Mouse (Mus musculus): ENCODE data around the gene Hist2h3c2. TPM values are rescaled to one million over a fixed set of nuclear protein-coding genes. Genes with fewer than 3 reads are reported as not detected.

Gene Hist2h3c2
- total and polyA plus RNA-seq, 3 experiments: 1.3 to 1,173 (median 15.3) TPM

DNA sequence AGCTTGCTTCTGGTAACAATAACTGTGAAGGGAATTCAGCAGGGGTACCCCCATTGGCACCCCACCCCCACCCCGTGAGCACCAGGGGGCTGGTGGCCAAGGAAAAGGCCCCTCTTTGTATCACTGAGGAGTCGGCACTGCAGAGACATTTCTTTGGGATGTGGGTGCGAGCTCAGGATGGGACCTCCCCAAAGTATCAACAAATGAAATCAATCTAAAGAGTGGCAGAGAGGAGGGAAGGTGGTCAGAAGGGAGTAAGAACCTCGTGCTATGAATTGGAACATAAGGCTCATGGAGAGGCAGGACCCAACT, 10.1 kb upstream of the Hist2h3c2 start:
- dilution Hi-C loops (cut with MboI; ENCODE audit: extremely low pct_ligation_motif_present, extremely low pct_unique_long_range_greater_than_20kb, low sequenced_read_pairs): no loop called here

GRCm38 (mm10) chr3:96248141-96249033, 9.5 kb upstream of the Hist2h3c2 start:
- Histone ChIP-seq H3K27me3 (replicated peaks) (no peaks in the 10 kb centered on the region), H3K4me1 (ENCODE audit: control insufficient read depth in 1 of 2, insufficient read depth in 2 of 2) (peaks cover 6 to 28% of the 10 kb centered on the region in 2 experiments; a peak in 3 of 4 replicates), H3K9ac (ENCODE audit: insufficient read depth, low read depth) (peak overlapping the region; percentile 89; the same call in 1 of the 2 replicates), H3K79me2 (replicated peaks; ENCODE audit: control insufficient read depth, extremely low read depth, insufficient read depth, poor library complexity, severe bottlenecking) (no peaks in the 10 kb centered on the region), H3K4me3 (replicated peaks in 1 of 3; ENCODE audit: low read depth in 2 of 3, low read length in 2 of 3, poor library complexity in 1 of 3) (peak overlapping the region; percentile 41 to 63 (median 48)), H3K4me2 (ENCODE audit: insufficient read depth, low read depth, poor library complexity, severe bottlenecking) (peak overlapping the region; percentile 53), H3K27ac (ENCODE audit: insufficient read depth, low read depth) (no peak overlapping the region), H3K36me3 (replicated peaks in 1 of 2; ENCODE audit: control insufficient read depth in 1 of 2, insufficient read depth in 1 of 2, low read length in 1 of 2) (no peaks in the 10 kb centered on the region), H3K9me3 (replicated peaks; ENCODE audit: low read length) (no peaks in the 10 kb centered on the region)
- dilution Hi-C loops (cut with MboI; ENCODE audit: extremely low pct_ligation_motif_present, extremely low pct_unique_long_range_greater_than_20kb, low sequenced_read_pairs) (no loop called here), in situ Hi-C loops (cut with MboI; ENCODE audit: low pct_ligation_motif_present, low pct_unique_long_range_greater_than_20kb, low sequenced_read_pairs) (no loop called here)
- TF ChIP-seq SMC3 (IDR thresholded peaks at IDR 0.05; ENCODE audit: low read depth, low read length) (no peak), RAD21 (IDR thresholded peaks at IDR 0.05; ENCODE audit: low read depth, low read length) (no peak), IRF4 (IDR thresholded peaks at IDR 0.05; ENCODE audit: low read depth, low read length) (no peak), MXI1 (IDR thresholded peaks at IDR 0.05; ENCODE audit: low read depth, low read length) (no peak), TBP (conservative IDR thresholded peaks at IDR 0.05; ENCODE audit: low read depth, low read length) (no peak), MAFK (IDR thresholded peaks at IDR 0.05; ENCODE audit: insufficient replicate concordance, low read length) (no peak), MYC (IDR thresholded peaks at IDR 0.05; ENCODE audit: low read depth, low read length) (no peak; the same call in 1 of the 2 replicates), RCOR1 (conservative IDR thresholded peaks at IDR 0.05; ENCODE audit: low read depth, low read length) (no peak), CHD2 (IDR thresholded peaks at IDR 0.05; ENCODE audit: low read length) (no peak)
- DNase-seq (ENCODE audit: extremely low read depth): no peak

More for the DNA sequence above, 10.1 kb upstream of the Hist2h3c2 start:
- Histone ChIP-seq H3K27ac (ENCODE audit: insufficient read depth, low read depth) (no peak overlapping the region), H3K4me3 (replicated peaks in 1 of 3; ENCODE audit: low read depth in 2 of 3, low read length in 2 of 3, poor library complexity in 1 of 3) (peak overlapping the region in 1 of 3 experiments; percentile 3), H3K4me2 (ENCODE audit: insufficient read depth, low read depth, poor library complexity, severe bottlenecking) (no peak overlapping the region), H3K9me3 (replicated peaks; ENCODE audit: low read length) (no peaks in the 10 kb centered on the region), H3K9ac (ENCODE audit: insufficient read depth, low read depth) (no peak overlapping the region; the same call in 1 of the 2 replicates), H3K79me2 (replicated peaks; ENCODE audit: control insufficient read depth, extremely low read depth, insufficient read depth, poor library complexity, severe bottlenecking) (no peaks in the 10 kb centered on the region), H3K27me3 (replicated peaks) (no peaks in the 10 kb centered on the region), H3K36me3 (replicated peaks in 1 of 2; ENCODE audit: control insufficient read depth in 1 of 2, insufficient read depth in 1 of 2, low read length in 1 of 2) (no peaks in the 10 kb centered on the region), H3K4me1 (ENCODE audit: control insufficient read depth in 1 of 2, insufficient read depth in 2 of 2) (peaks cover 4 to 21% of the 10 kb centered on the region in 2 experiments; a peak in 3 of 4 replicates)
- no peak for DNase-seq (ENCODE audit: extremely low read depth)
- TF ChIP-seq ZKSCAN1 (IDR thresholded peaks at IDR 0.05; ENCODE audit: borderline replicate concordance, low read depth, low read length): no peak
- TF ChIP-seq RCOR1 (conservative IDR thresholded peaks at IDR 0.05; ENCODE audit: low read depth, low read length): no peak
- no peak for TF ChIP-seq ZNF384 (IDR thresholded peaks at IDR 0.05; ENCODE audit: low read depth, low read length)
- no peak for TF ChIP-seq MAZ (IDR thresholded peaks at IDR 0.05; ENCODE audit: low read depth, low read length)
- TF ChIP-seq PAX5 (IDR thresholded peaks at IDR 0.05; ENCODE audit: low read length): no peak
- no peak for TF ChIP-seq HCFC1 (IDR thresholded peaks at IDR 0.05; ENCODE audit: low read depth, low read length)
- no peak for TF ChIP-seq ZC3H11A (IDR thresholded peaks at IDR 0.05; ENCODE audit: low read depth, low read length)
- TF ChIP-seq NRF1 (IDR thresholded peaks at IDR 0.05; ENCODE audit: low read depth, low read length): no peak
- no peak for TF ChIP-seq CHD1 (IDR thresholded peaks at IDR 0.05; ENCODE audit: low read depth, low read length)
- TF ChIP-seq CHD2 (IDR thresholded peaks at IDR 0.05; ENCODE audit: low read length): no peak
- TF ChIP-seq SMC3 (IDR thresholded peaks at IDR 0.05; ENCODE audit: low read depth, low read length): no peak
- TF ChIP-seq POLR2A (IDR thresholded peaks at IDR 0.05; ENCODE audit: low read depth, low read length): no peak
- TF ChIP-seq GABPA (IDR thresholded peaks at IDR 0.05; ENCODE audit: insufficient replicate concordance, low read depth, low read length): no peak
- no peak for TF ChIP-seq JUN (IDR thresholded peaks at IDR 0.05; ENCODE audit: insufficient read depth, low read depth, low read length)
- no peak for TF ChIP-seq SIN3A (IDR thresholded peaks at IDR 0.05; ENCODE audit: low read length)
- TF ChIP-seq USF1 (IDR thresholded peaks at IDR 0.05; ENCODE audit: low read depth, low read length): no peak
- TF ChIP-seq E2F4 (IDR thresholded peaks at IDR 0.05; ENCODE audit: insufficient replicate concordance, low read depth, low read length): no peak
- no peak for TF ChIP-seq JUND (conservative IDR thresholded peaks at IDR 0.05; ENCODE audit: low read depth, low read length)
- no peak for TF ChIP-seq MYC (IDR thresholded peaks at IDR 0.05; ENCODE audit: low read depth, low read length)
- no peak for TF ChIP-seq RAD21 (IDR thresholded peaks at IDR 0.05; ENCODE audit: low read depth, low read length)
- in situ Hi-C loops (cut with MboI; ENCODE audit: low pct_ligation_motif_present, low pct_unique_long_range_greater_than_20kb, low sequenced_read_pairs): no loop called here
